Mouse (Mus musculus) stomach, postnatal 0 days (tissue): ENCODE results near the gene Ube2o.

Experiments used
- CTCF ChIP-seq: IDR thresholded peaks from 2 replicates; pipeline ENCODE4 v1.5.1; 2016; ENCODE audit warnings: antibody characterized with exemption, low read depth, mild to moderate bottlenecking, moderate library complexity
- EP300 ChIP-seq: optimal IDR thresholded peaks from 2 replicates; pipeline ENCODE3; 2016; ENCODE audit warnings: antibody characterized with exemption

DNA sequence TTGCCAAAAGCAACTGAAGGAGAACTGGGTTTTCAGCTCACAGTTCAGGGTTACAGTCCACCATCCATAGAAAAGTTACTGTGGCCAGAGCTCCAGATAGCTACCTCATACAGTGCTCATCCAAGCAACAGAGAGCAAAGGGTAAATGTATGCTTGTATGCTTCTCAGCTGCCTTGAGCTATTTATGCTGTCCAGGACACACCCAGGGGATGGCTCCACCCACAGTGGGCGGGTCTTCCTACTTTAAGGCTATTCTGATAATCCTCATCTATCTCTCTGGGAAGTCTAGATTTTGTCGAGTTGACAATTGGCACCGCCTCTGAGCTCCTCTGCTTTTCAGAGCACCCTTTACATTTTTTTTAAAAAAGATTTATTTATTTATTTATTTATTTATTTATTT is 60.1 kb downstream of the Ube2o start:
- TF ChIP-seq EP300: no peak
- no peak for TF ChIP-seq CTCF
